ENCODE assay signal across 7 mouse cellular contexts in the genomic region with DNA sequence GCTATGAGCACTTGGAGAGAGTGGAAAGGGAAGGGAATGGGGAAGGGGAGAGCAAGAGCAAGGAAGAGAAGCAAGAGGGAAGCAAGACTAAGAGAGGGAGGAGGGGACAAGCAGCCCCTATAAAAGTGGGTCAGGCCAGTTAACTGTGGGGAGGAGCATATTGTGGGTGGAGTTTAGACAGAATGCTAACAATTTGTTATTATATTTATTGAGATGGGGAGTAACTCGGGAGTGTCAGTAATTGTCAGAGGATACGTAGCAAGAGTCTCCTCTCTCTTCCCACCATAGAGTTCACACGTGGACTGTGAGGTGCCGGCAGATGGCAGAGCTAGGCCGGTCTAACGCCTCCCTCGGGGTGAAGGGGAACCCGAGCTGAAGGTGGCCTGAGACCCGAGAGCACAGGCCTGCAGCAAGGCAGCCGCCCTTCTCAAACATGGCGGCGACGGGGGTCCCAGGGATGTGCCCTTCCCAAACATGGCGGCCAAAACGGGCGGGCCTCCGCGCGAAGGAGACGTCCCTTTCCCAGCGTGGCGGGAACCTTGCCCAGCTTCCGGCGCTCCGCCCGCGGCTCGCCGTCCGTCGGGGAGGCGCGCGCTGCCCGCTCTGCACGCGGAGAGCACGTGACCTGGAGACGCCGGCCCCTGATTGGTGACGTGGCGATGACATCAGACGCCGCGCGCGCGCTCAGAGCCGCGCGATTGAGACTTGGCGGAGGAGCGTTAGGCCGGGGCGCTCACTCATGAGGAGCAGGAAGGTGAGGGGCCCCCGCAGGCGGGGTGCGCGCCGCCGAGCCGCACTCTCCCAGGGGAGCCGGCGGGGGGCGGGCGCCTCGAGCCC. TPM values are rescaled to one million over a fixed set of nuclear protein-coding genes. Genes with fewer than 3 reads are reported as not detected.
DNase-seq lines count a peak whose midpoint lies in the region; ATAC-seq lines count a peak whose summit lies in the region.

A gene (plus strand): TSS at position 669 of the 837 bp plus-strand sequence.

- no peaks in the 10 kb centered on the region; the same call in 1 of the 2 replicates for H3K27me3 ChIP-seq in intestine, embryonic 15.5 days (replicated peaks)
- peaks cover 20% of the 10 kb centered on the region for H3K27me3 ChIP-seq in midbrain, embryonic 10.5 days (ENCODE audit: low read depth, poor library complexity, severe bottlenecking)

- H3K9me3 ChIP-seq in intestine, embryonic 15.5 days, result no peaks in the 10 kb centered on the region
- H3K9me3 ChIP-seq in midbrain, embryonic 10.5 days (replicated peaks), result no peaks in the 10 kb centered on the region

- peaks cover 3% of the 10 kb centered on the region; the same call in 1 of the 2 replicates for H3K4me1 ChIP-seq in intestine, embryonic 15.5 days (replicated peaks)
- peaks cover 24% of the 10 kb centered on the region for H3K4me1 ChIP-seq in midbrain, embryonic 10.5 days

- peak within 1 kb of the TSS; percentile 56 for H3K4me3 ChIP-seq in intestine, embryonic 15.5 days (replicated peaks)
- H3K4me3 ChIP-seq in midbrain, embryonic 10.5 days, result peak within 1 kb of the TSS; percentile 90

- DNase-seq in adrenal gland, adult 2 months, result peak; percentile 97
- DNase-seq in embryo, embryonic 11.5 days (ENCODE audit: low read depth, low spot score), result peak; percentile 97
- DNase-seq in gastrocnemius, postnatal 36 days, result peak; percentile 92 to 96
- peak; percentile 98 to 99 for DNase-seq in left cerebral cortex, postnatal 25 days (ENCODE audit: low spot score in 2 of 2)
- peak; percentile 98 for DNase-seq in midbrain, embryonic 10.5 days (ENCODE audit: low spot score)
- DNase-seq in right cerebral cortex, postnatal 4 days, result peak; percentile 99

- H3K4me2 ChIP-seq in intestine, embryonic 15.5 days (replicated peaks), result peak within 1 kb of the TSS; percentile 74

- peak; percentile 97 for ATAC-seq in intestine, embryonic 15.5 days

- intact Hi-C loops in gastrocnemius, postnatal 36 days (cut with DNase I), result loop anchor here (5.0 kb wide), 1 partner anchor 56 kb away; a partner anchor contains a TSS
- intact Hi-C loops in left cerebral cortex, postnatal 25 days (cut with DNase I), result loop anchor here (1.0 to 10.0 kb wide), 2 partner anchors 19 to 188 kb away; a partner anchor contains a TSS

- H3K9ac ChIP-seq in intestine, embryonic 15.5 days, result peak within 1 kb of the TSS; percentile 72

- H3K36me3 ChIP-seq in intestine, embryonic 15.5 days, result peaks cover 9% of the 10 kb centered on the region
- peaks cover 30% of the 10 kb centered on the region for H3K36me3 ChIP-seq in midbrain, embryonic 10.5 days

- H3K27ac ChIP-seq in intestine, embryonic 15.5 days, result peak within 1 kb of the TSS; percentile 84
- H3K27ac ChIP-seq in midbrain, embryonic 10.5 days (replicated peaks), result peak within 1 kb of the TSS; percentile 94

- 1% methylated on average over 66 of the region's 67 CpGs for WGBS in intestine, embryonic 15.5 days
- WGBS in midbrain, embryonic 10.5 days, result 2% methylated on average over 67 of the region's 67 CpGs

RNA-seq across cellular contexts. Expression of the gene that starts here (rescaled TPM):
- 10 to 100 TPM; 18.0 to 19.9 TPM for total RNA-seq in adrenal gland, adult 2 months (2021)
- 45.5 and 47.9 TPM in 2 replicates for polyA plus RNA-seq in adrenal gland, adult 2 months (2012; rRNA removed)
- total RNA-seq in gastrocnemius, postnatal 36 days (2021), result 10 to 100 TPM; 10.5 to 14.3 TPM
- polyA plus RNA-seq in intestine, embryonic 15.5 days (2015; fragmentation: Nextera tagmentation; extraction: Ambion mirVana), result 68.1 and 70.1 TPM in 2 replicates
- 10 to 100 TPM; 25.9 to 29.3 TPM for total RNA-seq in left cerebral cortex, postnatal 25 days (2021)
- polyA plus RNA-seq in midbrain, embryonic 10.5 days (2016; fragmentation: Nextera tagmentation; extraction: Ambion mirVana), result 138 and 162 TPM in 2 replicates

Comparison
In these comparisons a context has a peak if more than half of its experiments do, and no peak if none do; other contexts are left out.
1. Peak in every context shown above with its lines: DNase-seq, ATAC-seq, H3K4me3 ChIP-seq and H3K27ac ChIP-seq.